Mouse (Mus musculus) ES-E14 (cell line): ENCODE data around the gene Scel.

Experiments
- CHD2 ChIP-seq: IDR thresholded peaks from 2 replicates; pipeline ENCODE4 v1.6.1; 2014; ENCODE audit warnings: mild to moderate bottlenecking, low read depth, low read length, inconsistent platforms
- HCFC1 ChIP-seq: IDR thresholded peaks from 2 replicates; pipeline ENCODE4 v1.6.1; 2012; ENCODE audit warnings: low read length, inconsistent platforms, borderline replicate concordance; ENCODE audit not compliant: insufficient read depth

DNA sequence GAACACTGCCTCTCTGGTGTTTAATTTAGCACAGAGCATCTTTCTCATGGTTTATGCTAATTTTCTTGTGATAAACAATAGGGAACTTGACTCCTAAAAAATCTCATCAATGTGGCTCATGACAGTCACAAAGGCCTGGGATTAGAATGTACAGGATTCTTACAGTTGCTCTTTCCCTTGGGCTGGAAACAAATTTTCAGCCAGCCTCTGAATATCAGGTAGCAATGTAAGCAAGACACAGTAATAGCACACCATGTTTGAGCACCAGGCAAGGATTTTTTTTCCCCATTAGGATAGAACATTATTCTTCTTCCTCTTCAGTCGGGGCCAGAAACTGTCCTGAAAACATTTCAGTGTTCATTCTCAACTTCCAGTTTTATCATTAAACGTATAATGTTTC is 55.3 kb downstream of the Scel start:
- no peak for TF ChIP-seq CHD2
- TF ChIP-seq HCFC1, result no peak
